Mouse (Mus musculus) v-Abl transformed pro-B cells (cell line): Measurements from ENCODE around the gene Ryr3.

Experiments
- in situ Hi-C, 2 experiments: fragments of 400-800 bp; cut with MboI; formaldehyde crosslinking; loops; one replicate each; pipeline ENCODE4 v1.15.1; 2025; ENCODE audit not compliant: unreplicated experiment in 2 of 2

Ryr3 gene

GRCm38 (mm10) chr2:112812637-112813402, 404.1 kb downstream of the Ryr3 start:
- in situ Hi-C loops = no loop called here

GRCm38 (mm10) chr2:112806015-112806414, 410.9 kb downstream of the Ryr3 start:
- in situ Hi-C loops = no loop called here

- in situ Hi-C loops = loop anchor here in 1 of 2 experiments (25.0 kb wide), 4 partner anchors 512 to 1012 kb away; no protein-coding TSS in a partner anchor
Observed at GRCm38 (mm10) chr2:112799995-112800353, 416.9 kb downstream of the Ryr3 start.

DNA sequence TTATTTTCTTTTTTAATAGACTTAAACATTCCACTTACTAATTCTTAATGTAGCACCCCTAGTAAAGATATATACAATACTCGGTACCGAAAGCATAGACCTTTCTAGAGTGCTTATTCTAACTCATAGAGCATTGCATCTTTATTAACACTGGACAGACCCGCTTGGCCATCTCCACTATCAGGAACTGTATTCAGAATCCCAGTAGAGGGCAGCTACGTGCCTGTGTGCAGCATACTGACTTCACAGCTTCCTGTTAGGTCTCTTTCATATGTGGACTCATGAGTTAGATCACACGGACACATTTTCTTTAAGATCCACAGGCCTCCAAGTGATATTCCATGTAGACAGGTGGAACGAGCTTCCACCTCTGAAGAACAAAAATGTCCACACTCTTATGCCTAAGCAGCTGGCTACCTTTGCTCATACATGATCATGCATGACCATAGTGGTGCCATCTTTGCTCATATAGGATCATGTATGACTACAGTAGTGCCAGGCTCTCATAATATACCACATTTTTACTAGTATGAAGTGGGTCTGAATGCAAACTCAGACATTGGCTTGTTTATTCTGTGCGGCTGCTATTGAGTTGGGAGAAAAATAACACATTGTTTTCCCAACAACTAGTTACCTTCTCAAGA, 417.4 kb downstream of the Ryr3 start:
- in situ Hi-C loops = loop anchor here in 1 of 2 experiments (25.0 kb wide), 4 partner anchors 513 to 1013 kb away; no protein-coding TSS in a partner anchor

DNA sequence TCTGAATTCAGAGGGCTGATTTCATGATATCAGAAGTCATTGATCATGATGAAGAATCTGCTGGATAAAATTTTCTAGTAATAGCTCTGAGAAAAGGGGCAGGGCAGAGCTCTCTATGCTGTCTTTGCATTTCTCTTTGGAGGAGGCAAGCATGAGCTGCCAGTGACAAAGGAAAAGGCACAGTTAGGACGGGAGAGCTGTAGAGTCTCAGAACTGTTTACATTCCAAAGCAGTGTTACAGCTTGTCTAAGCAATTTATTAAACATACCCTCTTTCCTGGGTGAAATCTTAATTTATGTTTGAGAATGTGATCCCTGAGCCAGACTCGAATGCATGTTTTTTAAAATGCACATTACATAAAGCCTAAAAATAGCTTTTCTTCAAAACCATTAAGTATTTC, 435.3 kb downstream of the Ryr3 start:
- in situ Hi-C loops = loop anchor here in 1 of 2 experiments (25.0 kb wide), 4 partner anchors 531 to 1031 kb away; no protein-coding TSS in a partner anchor

DNA sequence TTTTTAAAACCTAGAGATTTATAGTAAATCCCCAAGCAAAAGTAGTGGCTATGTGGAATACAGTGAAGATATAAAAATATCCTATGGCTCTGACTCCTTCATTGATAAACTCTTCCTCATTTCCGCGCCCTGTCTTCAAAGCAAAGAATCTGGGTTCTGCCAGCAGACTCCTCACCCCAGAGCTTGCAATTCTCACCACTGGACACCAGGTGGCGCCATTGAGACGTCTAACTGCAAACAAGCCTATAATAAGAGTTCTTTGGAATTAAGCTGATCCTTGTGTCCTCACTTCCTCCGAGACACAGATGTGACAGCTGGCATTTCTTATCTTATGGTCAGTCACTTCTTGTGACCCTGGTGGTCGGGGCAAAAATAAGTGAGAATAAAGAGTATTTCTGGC, 442.1 kb downstream of the Ryr3 start:
- in situ Hi-C loops = loop anchor here (25.0 kb wide), 6 partner anchors 237 to 1038 kb away; partner anchors contain the start of gene Katnbl1 (in 1 of the 2)

GRCm38 (mm10) chr2:112767665-112768064, 449.2 kb downstream of the Ryr3 start:
- in situ Hi-C loops = loop anchor here (10.0 to 25.0 kb wide), 3 partner anchors 223 to 380 kb away; partner anchors contain the start of gene Katnbl1 (in 1 of the 2)

DNA sequence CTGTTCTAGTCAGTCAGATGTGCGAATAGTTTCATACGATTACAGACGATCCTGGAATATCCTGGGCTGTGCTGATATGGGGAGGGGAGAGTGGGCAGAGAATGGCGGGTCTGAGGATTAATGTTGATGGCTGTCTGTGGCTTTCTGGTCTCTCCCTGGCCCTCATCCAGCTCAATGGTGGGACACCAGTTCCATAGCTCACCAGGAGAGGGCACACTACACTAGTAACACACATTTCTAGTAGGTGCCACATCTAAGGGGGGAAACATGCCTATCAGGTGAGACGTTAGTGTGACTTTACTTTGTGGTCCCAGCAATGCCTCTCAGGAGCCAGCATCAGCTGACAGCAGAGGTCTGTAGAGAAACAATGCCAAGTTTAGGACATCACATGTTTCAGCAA, 451.9 kb downstream of the Ryr3 start:
- in situ Hi-C loops = loop anchor here (10.0 to 25.0 kb wide), 3 partner anchors 220 to 378 kb away; partner anchors contain the start of gene Katnbl1 (in 1 of the 2)

DNA sequence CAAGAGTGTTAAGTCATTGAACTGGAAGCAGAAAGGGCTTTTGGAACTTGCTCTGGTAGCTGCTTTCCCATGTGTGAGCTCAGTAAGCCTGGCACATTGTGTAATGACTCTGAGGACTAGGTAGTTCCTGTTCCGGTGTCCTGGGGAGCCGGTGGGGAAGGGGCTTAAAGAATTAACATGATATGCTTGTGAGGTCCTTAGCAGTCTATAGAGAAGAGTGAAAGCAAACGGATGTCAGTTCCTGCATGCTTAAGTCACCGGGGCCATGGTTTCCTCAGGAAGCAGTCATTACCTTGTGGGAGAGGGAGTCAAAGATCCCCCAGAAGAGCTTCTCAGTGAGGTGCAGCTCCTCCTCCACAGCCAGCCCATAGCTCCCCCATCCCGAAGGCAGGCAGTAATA, 452.6 kb downstream of the Ryr3 start:
- in situ Hi-C loops = loop anchor here (10.0 to 25.0 kb wide), 3 partner anchors 219 to 377 kb away; partner anchors contain the start of gene Katnbl1 (in 1 of the 2)

GRCm38 (mm10) chr2:112762006-112762405, 454.9 kb downstream of the Ryr3 start:
- in situ Hi-C loops = loop anchor here (10.0 to 25.0 kb wide), 3 partner anchors 217 to 375 kb away; partner anchors contain the start of gene Katnbl1 (in 1 of the 2)

DNA sequence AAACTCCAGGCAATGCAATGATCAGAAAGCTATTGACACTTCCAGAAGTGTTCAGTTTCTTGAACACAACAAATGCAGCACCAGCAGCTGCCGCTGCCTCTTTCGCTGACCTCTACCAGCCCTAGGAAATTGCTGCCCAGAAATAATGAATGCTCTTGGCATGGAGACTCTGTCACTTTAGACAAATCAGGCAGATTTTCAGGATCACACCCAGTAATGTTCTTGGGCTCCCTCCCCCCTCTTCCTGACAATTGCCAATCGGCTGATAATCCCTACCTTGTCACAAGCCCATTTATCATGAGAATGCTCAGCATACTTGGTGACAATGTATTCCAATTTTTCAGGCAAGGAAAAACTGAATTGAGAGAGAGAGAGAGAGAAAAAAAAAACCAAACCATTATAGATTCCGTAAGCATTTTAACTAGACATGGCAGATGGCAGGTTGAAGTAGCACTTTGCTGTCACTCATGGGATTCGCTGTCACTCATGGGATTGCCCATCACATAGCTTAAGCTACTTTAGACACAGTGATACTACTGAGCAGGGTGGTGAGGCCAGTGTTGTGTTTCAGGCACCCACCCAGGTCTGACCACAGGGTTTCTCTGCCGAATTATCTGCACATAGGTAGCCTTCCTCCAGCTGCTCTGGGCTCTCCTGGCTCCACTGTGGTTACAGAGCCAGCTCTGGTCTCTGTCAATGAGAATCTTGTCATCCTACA, 455.5 kb downstream of the Ryr3 start:
- in situ Hi-C loops = loop anchor here (10.0 to 25.0 kb wide), 3 partner anchors 217 to 374 kb away; partner anchors contain the start of gene Katnbl1 (in 1 of the 2)

- in situ Hi-C loops = loop anchor here (10.0 to 25.0 kb wide), 3 partner anchors 216 to 373 kb away; partner anchors contain the start of gene Katnbl1 (in 1 of the 2)
Observed at GRCm38 (mm10) chr2:112760692-112761091, 456.2 kb downstream of the Ryr3 start.

DNA sequence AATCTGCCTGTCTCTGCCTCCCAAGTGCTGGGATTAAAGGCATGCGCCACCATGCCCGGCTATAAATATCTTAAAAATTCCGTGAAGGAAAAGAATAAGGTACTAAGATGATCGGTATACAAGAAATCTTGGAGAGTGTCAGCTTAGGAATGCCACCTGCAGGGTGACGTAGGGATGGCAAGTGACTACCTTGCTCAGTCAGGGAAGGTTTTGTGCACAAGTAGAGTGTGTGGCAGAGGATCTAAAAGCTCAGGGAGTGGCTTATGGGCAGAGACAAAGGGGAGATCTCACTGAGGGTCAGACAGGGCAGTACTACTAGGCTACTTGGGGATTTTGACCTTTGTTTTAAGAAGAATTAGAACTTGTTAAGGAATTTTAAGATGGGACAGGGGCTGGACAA, 457.2 kb downstream of the Ryr3 start:
- in situ Hi-C loops = loop anchor here (10.0 to 25.0 kb wide), 3 partner anchors 215 to 372 kb away; partner anchors contain the start of gene Katnbl1 (in 1 of the 2)

- in situ Hi-C loops = loop anchor here (25.0 kb wide), 2 partner anchors 221 to 371 kb away; partner anchors contain the start of gene Katnbl1 (in 1 of the 2)
Observed at GRCm38 (mm10) chr2:112758732-112759131, 458.2 kb downstream of the Ryr3 start.

DNA sequence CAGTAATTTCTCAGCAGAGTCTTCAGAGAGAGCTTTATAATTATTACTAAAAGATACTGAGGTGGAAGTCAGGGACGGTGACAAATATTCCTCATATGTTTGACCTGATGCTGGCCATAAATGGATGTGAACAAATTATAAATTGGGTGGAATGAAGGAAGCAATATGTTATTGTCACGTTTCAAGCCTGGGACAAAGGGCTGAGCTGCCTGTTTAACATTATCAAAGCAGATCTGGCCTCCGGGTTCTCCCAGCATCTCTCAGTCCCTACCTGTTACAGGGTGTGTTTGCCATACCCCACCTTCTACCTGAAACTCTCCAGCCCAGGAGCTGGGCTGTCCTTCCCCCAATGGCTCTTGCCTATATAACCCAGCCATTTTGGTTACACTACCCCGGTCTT, 463.6 kb downstream of the Ryr3 start:
- in situ Hi-C loops = loop anchor here (25.0 kb wide), 2 partner anchors 216 to 366 kb away; partner anchors contain the start of gene Katnbl1 (in 1 of the 2)

GRCm38 (mm10) chr2:112751416-112751815, 465.5 kb downstream of the Ryr3 start:
- in situ Hi-C loops = loop anchor here (25.0 kb wide), 2 partner anchors 214 to 364 kb away; partner anchors contain the start of gene Katnbl1 (in 1 of the 2)

DNA sequence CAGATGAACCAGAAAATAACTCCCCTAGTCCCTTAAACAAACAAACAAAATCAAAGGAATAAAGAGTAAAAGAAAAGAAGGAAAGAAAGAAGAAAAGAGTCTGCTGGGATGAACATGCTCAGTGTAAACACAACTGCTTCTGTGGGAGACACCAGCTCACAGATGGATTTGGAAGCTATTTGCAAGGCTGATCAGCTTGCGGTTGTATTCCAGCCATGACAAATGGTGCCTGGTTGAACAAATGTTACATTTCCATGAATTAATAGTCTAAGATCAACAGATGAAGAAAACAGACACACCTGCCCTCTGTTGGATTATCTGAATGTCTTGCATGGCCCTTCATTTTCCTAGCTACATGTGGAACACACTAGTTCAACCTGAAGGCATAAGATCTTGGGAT, 468.4 kb downstream of the Ryr3 start:
- in situ Hi-C loops = no loop called here

DNA sequence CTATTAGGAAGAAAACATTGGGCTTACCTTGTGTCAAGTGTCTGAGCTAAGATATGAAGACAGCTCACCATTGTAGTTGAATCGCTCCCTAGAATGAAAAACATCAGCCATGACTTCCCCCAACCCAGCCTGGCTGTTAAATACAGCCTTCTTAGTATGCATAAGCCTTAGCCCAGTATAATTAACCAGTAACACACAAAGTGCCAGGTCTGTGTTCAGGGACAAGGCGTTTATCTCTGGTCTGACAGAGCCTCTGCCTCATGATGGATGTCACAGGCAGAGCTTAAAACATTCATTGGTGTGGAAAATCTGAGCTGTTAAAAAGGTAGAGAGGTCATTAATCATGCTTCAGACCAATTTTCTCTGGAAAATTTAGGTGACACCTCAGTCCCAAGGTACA, 484.0 kb downstream of the Ryr3 start:
- in situ Hi-C loops = no loop called here

GRCm38 (mm10) chr2:112727842-112728241, 489.1 kb downstream of the Ryr3 start:
- in situ Hi-C loops = no loop called here

DNA sequence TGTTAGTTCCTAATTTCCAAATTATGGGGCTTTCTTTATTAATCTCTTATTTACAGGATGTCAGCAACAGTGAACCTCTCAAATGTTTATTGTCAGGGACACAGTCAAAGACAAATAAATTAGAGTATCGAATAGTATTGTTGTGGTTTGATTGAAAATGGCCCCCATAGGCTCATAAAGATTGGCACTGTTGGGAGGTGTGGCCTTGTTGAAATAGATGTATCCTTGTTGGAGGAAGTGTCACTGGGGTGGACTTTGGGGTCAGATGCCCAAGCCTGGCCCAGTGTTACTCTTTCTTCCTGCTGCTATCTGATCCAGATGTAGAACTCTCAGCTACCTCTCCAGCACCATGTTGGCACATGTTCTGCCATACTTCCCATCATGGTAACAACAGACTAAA, 495.7 kb downstream of the Ryr3 start:
- in situ Hi-C loops = no loop called here
